Mouse (Mus musculus) spleen, postnatal 4 days (tissue): ENCODE measurements around the gene Tmsb4x.
A peak's percentile ranks its signal among the peaks of the same experiment; 100 is the strongest.

ENCODE experiments used
- DNase-seq, 2 experiments: peaks; one replicate each; pipeline ENCODE4 v3.0.0; 2022; ENCODE audit warnings: low spot score in 2 of 2

Tmsb4x gene

GRCm38 (mm10) chrX:167208978-167209754 lies at the start of gene Tmsb4x:
Gene Tmsb4x (minus strand): TSS chrX:167209315.
- peak; percentile 79 to 91 for DNase-seq

GRCm38 (mm10) chrX:167241736-167242135 lies 32.6 kb upstream of the Tmsb4x start:
- no peak for DNase-seq

GRCm38 (mm10) chrX:167239293-167239921 lies 30.3 kb upstream of the Tmsb4x start:
- no peak for DNase-seq

GRCm38 (mm10) chrX:167233104-167233687 lies 24.1 kb upstream of the Tmsb4x start:
- DNase-seq, result peak; percentile 62 to 82

GRCm38 (mm10) chrX:167231150-167231549 lies 22.0 kb upstream of the Tmsb4x start:
- DNase-seq, result peak in 1 of 2 experiments; percentile 22

- DNase-seq, result no peak
Measured at GRCm38 (mm10) chrX:167229819-167230218, 20.7 kb upstream of the Tmsb4x start.

GRCm38 (mm10) chrX:167229206-167229605 lies 20.1 kb upstream of the Tmsb4x start:
- DNase-seq, result peak; percentile 74 to 90

GRCm38 (mm10) chrX:167227756-167228155 lies 18.6 kb upstream of the Tmsb4x start:
- peak in 1 of 2 experiments; percentile 53 for DNase-seq

GRCm38 (mm10) chrX:167227138-167227537 lies 18.0 kb upstream of the Tmsb4x start:
- DNase-seq, result peak; percentile 42 to 71

- peak; percentile 40 to 63 for DNase-seq
Measured at GRCm38 (mm10) chrX:167226570-167226969, 17.5 kb upstream of the Tmsb4x start.

- DNase-seq, result peak in 1 of 2 experiments; percentile 62
Measured at GRCm38 (mm10) chrX:167212707-167213106, 3.6 kb upstream of the Tmsb4x start.

GRCm38 (mm10) chrX:167211871-167212555 lies 2.9 kb upstream of the Tmsb4x start:
- peak in 1 of 2 experiments; percentile 60 for DNase-seq

- DNase-seq, result peak; percentile 23 to 63
Measured at GRCm38 (mm10) chrX:167210319-167210728, 1.2 kb upstream of the Tmsb4x start.

GRCm38 (mm10) chrX:167209828-167210227 lies 713 bp upstream of the Tmsb4x start:
- peak in 1 of 2 experiments; percentile 55 for DNase-seq

GRCm38 (mm10) chrX:167208506-167208820 lies 652 bp downstream of the Tmsb4x start:
- DNase-seq, result peak in 1 of 2 experiments; percentile 67

- DNase-seq, result peak in 1 of 2 experiments; percentile 60
Measured at GRCm38 (mm10) chrX:167207741-167208505, 1.2 kb downstream of the Tmsb4x start.

- DNase-seq, result peak in 1 of 2 experiments; percentile 60
Measured at GRCm38 (mm10) chrX:167205813-167206520, 3.1 kb downstream of the Tmsb4x start.

GRCm38 (mm10) chrX:167201365-167201764 lies 7.8 kb downstream of the Tmsb4x start:
- no peak for DNase-seq

- peak in 1 of 2 experiments; percentile 26 for DNase-seq
Measured at GRCm38 (mm10) chrX:167195228-167195649, 13.9 kb downstream of the Tmsb4x start.

GRCm38 (mm10) chrX:167186306-167186705 lies 22.8 kb downstream of the Tmsb4x start:
- DNase-seq, result no peak

GRCm38 (mm10) chrX:167183535-167183934 lies 25.6 kb downstream of the Tmsb4x start:
- no peak for DNase-seq
